Mouse (Mus musculus) thymus, adult 2 months (tissue): ENCODE data around the gene Pik3cb. TPM values are rescaled to one million over a fixed set of nuclear protein-coding genes. Genes with fewer than 3 reads are reported as not detected.

Experiments used
- DNase-seq: peaks from one replicate; pipeline ENCODE4 v3.0.0; 2021
- H3K27ac ChIP-seq: fragments of 200-500 bp; 2 replicates; pipeline ENCODE4 v1.5.1; 2012; ENCODE audit warnings: low read length, control low read depth; ENCODE audit not compliant: control insufficient read depth, insufficient read depth
- H3K27me3 ChIP-seq: fragments of 200-500 bp; 2 replicates; pipeline ENCODE4 v1.6.1; 2012; ENCODE audit warnings: mild to moderate bottlenecking, low read length, moderate library complexity, mixed read lengths; ENCODE audit not compliant: control insufficient read depth, insufficient read depth
- H3K36me3 ChIP-seq: fragments of 200-500 bp; 2 replicates; pipeline ENCODE4 v1.6.1; 2012; ENCODE audit warnings: mild to moderate bottlenecking, low read length, moderate library complexity; ENCODE audit not compliant: control insufficient read depth, insufficient read depth
- H3K4me1 ChIP-seq: fragments of 200-500 bp; replicated peaks from 2 replicates; pipeline ENCODE4 v1.6.1; 2012; ENCODE audit warnings: low read length; ENCODE audit not compliant: control insufficient read depth, insufficient read depth
- H3K4me3 ChIP-seq: fragments of 200-500 bp; 2 replicates; pipeline ENCODE4 v1.5.1; 2012; ENCODE audit warnings: mild to moderate bottlenecking, low read length, control low read depth, moderate library complexity; ENCODE audit not compliant: control insufficient read depth, insufficient read depth
- CTCF ChIP-seq: fragments of 200-500 bp; IDR thresholded peaks from 2 replicates; pipeline ENCODE4 v1.5.1; 2012; ENCODE audit warnings: mild to moderate bottlenecking, control low read depth, low read length, moderate library complexity, borderline replicate concordance; ENCODE audit not compliant: control insufficient read depth, poor library complexity, insufficient read depth; ENCODE audit errors: extremely low read depth
- POLR2A ChIP-seq: fragments of 200-500 bp; IDR thresholded peaks from 2 replicates; pipeline ENCODE4 v1.6.1; 2012; ENCODE audit warnings: mild to moderate bottlenecking, low read length, control low read depth, moderate library complexity; ENCODE audit not compliant: control insufficient read depth, poor library complexity, insufficient read depth; ENCODE audit errors: extremely low read depth
- WGBS: fragments of 180-500 bp; shearing (Covaris S2); methylation state at CpG from one replicate; pipeline ENCODE4 v1.1.7; 2018; 5-methylcytosine and 5-hydroxymethylcytosine counted together
- polyA plus RNA-seq: library from polyadenylated mRNA; depleted of rRNA; stranded (reverse); fragments of >200 nt; gene quantifications from 2 replicates; pipeline ENCODE4 v1.2.3, GENCODE M21; 2012

Pik3cb gene
- polyA plus RNA-seq, 1 experiment, result 2.9 TPM

GRCm38 (mm10) chr9:99110213-99110612, 30.2 kb downstream of the Pik3cb start:
- WGBS, result 88% methylated on average over 5 of the region's 5 CpGs
- Histone ChIP-seq H3K27ac (no peak overlapping the region), H3K27me3 (no peaks in the 10 kb centered on the region), H3K36me3 (no peaks in the 10 kb centered on the region), H3K4me1 (no peaks in the 10 kb centered on the region), H3K4me3 (no peak overlapping the region)
- TF ChIP-seq POLR2A (no peak), CTCF (no peak)
- no peak for DNase-seq

- WGBS, result 50% methylated on average over 3 of the region's 3 CpGs
- TF ChIP-seq POLR2A, result no peak
- no peak for TF ChIP-seq CTCF
- DNase-seq, result no peak
- H3K4me3 ChIP-seq, result no peak overlapping the region
- no peaks in the 10 kb centered on the region for H3K27me3 ChIP-seq
- H3K4me1 ChIP-seq, result no peaks in the 10 kb centered on the region
- no peaks in the 10 kb centered on the region for H3K36me3 ChIP-seq
- no peak overlapping the region for H3K27ac ChIP-seq
Measured at GRCm38 (mm10) chr9:99109585-99109984, 30.8 kb downstream of the Pik3cb start.

GRCm38 (mm10) chr9:99104449-99104848, 36.0 kb downstream of the Pik3cb start:
- 98% methylated on average over 2 of the region's 2 CpGs for WGBS
- Histone ChIP-seq H3K36me3 (no peaks in the 10 kb centered on the region), H3K4me3 (no peak overlapping the region), H3K27ac (no peak overlapping the region), H3K27me3 (no peaks in the 10 kb centered on the region), H3K4me1 (no peaks in the 10 kb centered on the region)
- DNase-seq, result peak; percentile 21
- TF ChIP-seq CTCF (no peak), POLR2A (no peak)

GRCm38 (mm10) chr9:99103865-99104264, 36.6 kb downstream of the Pik3cb start:
- 88% methylated on average over 3 of the region's 3 CpGs for WGBS
- TF ChIP-seq POLR2A (no peak), CTCF (no peak)
- Histone ChIP-seq H3K4me3 (no peak overlapping the region), H3K36me3 (no peaks in the 10 kb centered on the region), H3K27me3 (no peaks in the 10 kb centered on the region), H3K4me1 (no peaks in the 10 kb centered on the region), H3K27ac (no peak overlapping the region)
- no peak for DNase-seq

GRCm38 (mm10) chr9:99098482-99099129, 41.8 kb downstream of the Pik3cb start:
- WGBS, result 95% methylated on average over 11 of the region's 11 CpGs
- no peak for DNase-seq
- no peak overlapping the region for H3K27ac ChIP-seq
- no peaks in the 10 kb centered on the region for H3K27me3 ChIP-seq
- H3K4me3 ChIP-seq, result no peak overlapping the region
- no peak for TF ChIP-seq CTCF
- no peak for TF ChIP-seq POLR2A
- no peaks in the 10 kb centered on the region for H3K36me3 ChIP-seq
- H3K4me1 ChIP-seq, result no peaks in the 10 kb centered on the region

GRCm38 (mm10) chr9:99097668-99098067, 42.8 kb downstream of the Pik3cb start:
- no peak for TF ChIP-seq POLR2A
- no peak for TF ChIP-seq CTCF
- Histone ChIP-seq H3K4me3 (no peak overlapping the region), H3K4me1 (no peaks in the 10 kb centered on the region), H3K36me3 (no peaks in the 10 kb centered on the region), H3K27me3 (no peaks in the 10 kb centered on the region), H3K27ac (no peak overlapping the region)
- WGBS, result 87% methylated on average over 1 of the region's 1 CpGs
- DNase-seq, result no peak

GRCm38 (mm10) chr9:99095192-99095591, 45.2 kb downstream of the Pik3cb start:
- H3K36me3 ChIP-seq, result no peaks in the 10 kb centered on the region
- no peaks in the 10 kb centered on the region for H3K27me3 ChIP-seq
- H3K4me3 ChIP-seq, result no peak overlapping the region
- no peak for TF ChIP-seq POLR2A
- TF ChIP-seq CTCF, result no peak
- WGBS, result 90% methylated on average over 7 of the region's 7 CpGs
- H3K27ac ChIP-seq, result no peak overlapping the region
- DNase-seq, result no peak
- H3K4me1 ChIP-seq, result peaks cover 5% of the 10 kb centered on the region
